Mouse (Mus musculus) spleen, adult 2 months (tissue): ENCODE data around the gene Itga3. TPM values are rescaled to one million over a fixed set of nuclear protein-coding genes. Genes with fewer than 3 reads are reported as not detected.
A peak's percentile ranks its signal among the peaks of the same experiment; 100 is the strongest.

Source experiments
- DNase-seq, 2 experiments: peaks; one replicate each; pipeline versions ENCODE4 v3.0.0 to v3.0.0-alpha.2; 2012 to 2021; ENCODE audit warnings: low spot score in 2 of 2, low read depth in 1 of 2
- H3K27ac ChIP-seq: fragments of 200-500 bp; 2 replicates; pipeline ENCODE4 v1.5.1; 2012; ENCODE audit warnings: low read length, inconsistent platforms; ENCODE audit not compliant: insufficient read depth
- H3K27me3 ChIP-seq: fragments of 200-500 bp; 2 replicates; pipeline ENCODE4 v1.6.1; 2012; ENCODE audit warnings: mild to moderate bottlenecking, moderate library complexity, low read length, inconsistent platforms; ENCODE audit not compliant: control insufficient read depth, insufficient read depth
- H3K36me3 ChIP-seq: fragments of 200-500 bp; 2 replicates; pipeline ENCODE4 v1.6.1; 2012; ENCODE audit warnings: mild to moderate bottlenecking, low read length, inconsistent platforms; ENCODE audit not compliant: control insufficient read depth, insufficient read depth
- H3K4me1 ChIP-seq: fragments of 200-500 bp; 2 replicates; pipeline ENCODE4 v1.6.1; 2011; ENCODE audit warnings: inconsistent platforms; ENCODE audit not compliant: control insufficient read depth, insufficient read depth, insufficient read length
- H3K4me3 ChIP-seq: fragments of 200-500 bp; 2 replicates; pipeline ENCODE4 v1.5.1; 2011; ENCODE audit warnings: mild to moderate bottlenecking, inconsistent platforms; ENCODE audit not compliant: insufficient read depth, insufficient read length; ENCODE audit errors: extremely low read depth
- CTCF ChIP-seq: fragments of 200-500 bp; IDR thresholded peaks from 2 replicates; pipeline ENCODE4 v1.5.1; 2011; ENCODE audit warnings: mild to moderate bottlenecking, inconsistent platforms; ENCODE audit not compliant: insufficient read depth, insufficient read length, insufficient replicate concordance; ENCODE audit errors: extremely low read depth
- POLR2A ChIP-seq: fragments of 200-500 bp; IDR thresholded peaks from 2 replicates; pipeline ENCODE4 v1.6.1; 2011; ENCODE audit warnings: low read depth, low read length, inconsistent platforms
- WGBS: fragments of 180-500 bp; shearing (Covaris S2); methylation state at CpG from one replicate; pipeline ENCODE4 v1.1.7; 2018; 5-methylcytosine and 5-hydroxymethylcytosine counted together
- polyA plus RNA-seq: library from polyadenylated mRNA; depleted of rRNA; stranded (reverse); fragments of >200 nt; gene quantifications from 2 replicates; pipeline ENCODE4 v1.2.3, GENCODE M21; 2012

Gene Itga3
- polyA plus RNA-seq, 1 experiment, result 13.9 TPM

DNA sequence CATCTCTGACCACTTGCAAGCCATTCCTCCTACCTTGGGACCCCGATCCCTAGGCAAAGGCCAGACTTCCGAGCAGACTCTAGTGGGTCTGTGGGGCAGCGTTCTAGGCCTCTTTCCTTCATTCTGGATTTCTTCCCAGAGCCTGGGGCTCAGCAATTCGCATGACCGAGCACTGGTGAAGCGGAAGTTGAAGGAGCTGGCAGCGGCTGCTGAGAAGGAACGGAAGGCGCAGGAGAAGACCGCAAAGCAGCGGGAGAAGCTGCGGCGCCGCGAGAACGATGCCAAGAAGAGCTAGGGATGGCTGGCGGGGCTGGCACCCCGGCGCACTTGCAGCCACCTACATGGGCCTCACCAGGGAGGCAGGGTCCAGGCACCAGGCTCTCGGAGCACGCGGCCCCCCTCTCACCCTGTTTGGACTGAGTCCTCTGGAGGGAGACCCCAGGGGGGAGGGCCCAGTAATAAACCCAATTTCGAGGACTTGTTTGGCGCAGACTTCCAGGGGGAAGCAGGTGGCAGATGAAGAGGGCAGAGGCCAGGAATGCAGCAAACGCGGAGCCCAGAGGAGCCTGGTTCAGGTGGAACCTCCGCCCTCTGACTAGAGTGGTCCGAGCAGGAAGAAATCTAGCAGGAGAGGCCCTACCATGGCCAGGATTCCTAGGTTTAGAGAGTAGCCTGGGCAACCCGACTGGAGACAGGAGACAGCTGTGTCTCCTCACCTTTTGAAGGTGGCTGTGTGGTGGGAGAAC lies 52.0 kb downstream of the Itga3 start:
- H3K4me1 ChIP-seq, result no peaks in the 10 kb centered on the region
- H3K36me3 ChIP-seq, result no peaks in the 10 kb centered on the region
- no peak for DNase-seq
- TF ChIP-seq POLR2A, result no peak
- TF ChIP-seq CTCF, result no peak
- 87% methylated on average over 29 of the region's 29 CpGs for WGBS
- H3K27me3 ChIP-seq, result no peaks in the 10 kb centered on the region
- no peak overlapping the region for H3K4me3 ChIP-seq
- no peak overlapping the region for H3K27ac ChIP-seq

DNA sequence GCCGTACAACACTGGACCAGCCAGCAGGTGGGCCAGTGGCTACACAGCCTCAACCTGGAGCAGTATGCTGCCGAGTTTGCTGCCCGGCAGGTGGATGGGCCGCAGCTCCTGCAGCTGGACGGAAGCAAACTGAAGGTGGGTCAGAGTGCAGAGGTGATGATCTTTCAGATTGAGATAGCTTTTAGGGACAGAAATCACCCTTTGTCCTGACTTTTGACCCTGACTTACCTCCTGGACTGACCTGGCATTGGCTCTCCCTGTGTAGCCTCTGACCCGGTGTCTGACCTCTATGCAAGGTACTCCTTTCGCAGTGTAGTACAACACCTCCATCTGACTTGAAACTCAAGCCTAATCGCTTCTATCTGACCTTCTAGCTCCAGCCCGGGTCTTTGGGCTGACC lies 53.1 kb downstream of the Itga3 start:
- no peak for DNase-seq
- H3K4me3 ChIP-seq, result no peak overlapping the region
- H3K4me1 ChIP-seq, result no peaks in the 10 kb centered on the region
- no peaks in the 10 kb centered on the region for H3K27me3 ChIP-seq
- H3K27ac ChIP-seq, result no peak overlapping the region
- WGBS, result 94% methylated on average over 9 of the region's 9 CpGs
- TF ChIP-seq POLR2A, result no peak
- TF ChIP-seq CTCF, result no peak
- no peaks in the 10 kb centered on the region for H3K36me3 ChIP-seq

GRCm38 (mm10) chr11:95022237-95022992 lies 54.2 kb downstream of the Itga3 start:
- 74% methylated on average over 10 of the region's 10 CpGs for WGBS
- no peaks in the 10 kb centered on the region for H3K27me3 ChIP-seq
- no peak overlapping the region for H3K27ac ChIP-seq
- H3K36me3 ChIP-seq, result no peaks in the 10 kb centered on the region
- H3K4me1 ChIP-seq, result no peaks in the 10 kb centered on the region
- peak; percentile 21; the same call in 1 of the 2 replicates for TF ChIP-seq CTCF
- TF ChIP-seq POLR2A, result no peak
- H3K4me3 ChIP-seq, result no peak overlapping the region
- DNase-seq, result no peak

- no peak for TF ChIP-seq CTCF
- no peak for TF ChIP-seq POLR2A
- no peak overlapping the region for H3K27ac ChIP-seq
- no peak for DNase-seq
- no peaks in the 10 kb centered on the region for H3K4me1 ChIP-seq
- no peaks in the 10 kb centered on the region for H3K36me3 ChIP-seq
- WGBS, result 93% methylated on average over 3 of the region's 3 CpGs
- peaks cover under 1% of the 10 kb centered on the region for H3K27me3 ChIP-seq
- no peak overlapping the region for H3K4me3 ChIP-seq
These were observed 61.1 kb downstream of the Itga3 start for GRCm38 (mm10) chr11:95015484-95015883.

DNA sequence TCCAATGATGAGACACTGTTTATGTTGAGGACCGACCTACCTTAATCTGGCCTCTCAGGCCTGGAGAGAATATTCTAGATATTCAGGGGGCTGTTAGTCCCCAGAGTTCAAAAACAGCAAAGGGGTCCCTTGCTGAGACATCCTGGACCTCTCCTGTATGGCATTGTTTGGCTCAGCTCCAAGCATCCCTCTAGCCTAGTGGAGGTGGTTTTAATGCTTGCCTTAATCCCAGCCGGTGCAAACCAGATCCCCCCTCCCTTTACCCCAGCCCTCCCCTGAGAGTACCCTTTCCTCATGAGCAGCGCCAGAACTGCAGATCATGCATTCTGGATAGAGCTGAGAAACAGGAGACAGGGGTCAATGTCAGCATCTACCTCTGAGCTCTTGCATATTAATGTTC lies 64.1 kb downstream of the Itga3 start:
- H3K4me1 ChIP-seq, result peaks cover 10% of the 10 kb centered on the region; the same call in 1 of the 2 replicates
- H3K4me3 ChIP-seq, result no peak overlapping the region
- peaks cover 10% of the 10 kb centered on the region for H3K27me3 ChIP-seq
- no peak for DNase-seq
- no peak overlapping the region for H3K27ac ChIP-seq
- H3K36me3 ChIP-seq, result no peaks in the 10 kb centered on the region
- WGBS, result 70% methylated on average over 3 of the region's 3 CpGs
- TF ChIP-seq CTCF (no peak), POLR2A (no peak)

GRCm38 (mm10) chr11:95012075-95012474 lies 64.5 kb downstream of the Itga3 start:
- no peak overlapping the region for H3K4me3 ChIP-seq
- no peaks in the 10 kb centered on the region for H3K36me3 ChIP-seq
- WGBS, result 48% methylated on average over 3 of the region's 3 CpGs
- TF ChIP-seq POLR2A (no peak), CTCF (no peak)
- H3K27ac ChIP-seq, result peak overlapping the region; percentile 52; the same call in 1 of the 2 replicates
- no peak for DNase-seq
- H3K27me3 ChIP-seq, result peaks cover 10% of the 10 kb centered on the region
- peaks cover 12% of the 10 kb centered on the region; the same call in 1 of the 2 replicates for H3K4me1 ChIP-seq
